Mouse (Mus musculus) hindbrain, embryonic 15.5 days (tissue): ENCODE data around the gene Vmn1r231. TPM values are rescaled to one million over a fixed set of nuclear protein-coding genes. Genes with fewer than 3 reads are reported as not detected.

Experiments
- ATAC-seq: fragments of 200-750 bp; cut with Nextera tagmentation; 2 replicates; pipeline ENCODE4 v1.8.0; 2017; ENCODE audit warnings: low read depth, moderate number of reproducible peaks, moderate TSS enrichment; ENCODE audit not compliant: low FRiP score
- H3K27ac ChIP-seq: fragments of 300-500 bp; sonication (generic); replicated peaks from 2 replicates; pipeline ENCODE4 v1.5.1; 2015; ENCODE audit warnings: mild to moderate bottlenecking, inconsistent platforms
- H3K27me3 ChIP-seq: fragments of 300-500 bp; sonication (generic); 2 replicates; pipeline ENCODE4 v1.6.1; 2015; ENCODE audit warnings: control low read depth, inconsistent platforms
- H3K36me3 ChIP-seq: fragments of 300-500 bp; sonication (generic); 2 replicates; pipeline ENCODE4 v1.6.1; 2015; ENCODE audit warnings: control low read depth, inconsistent platforms
- H3K4me1 ChIP-seq: fragments of 300-500 bp; sonication (generic); replicated peaks from 2 replicates; pipeline ENCODE4 v1.6.1; 2015; ENCODE audit warnings: control low read depth, inconsistent platforms
- H3K4me2 ChIP-seq: fragments of 300-500 bp; sonication (generic); 2 replicates; pipeline ENCODE4 v1.6.1; 2015; ENCODE audit warnings: moderate library complexity, mild to moderate bottlenecking, inconsistent platforms
- H3K4me3 ChIP-seq: fragments of 300-500 bp; sonication (generic); 2 replicates; pipeline ENCODE4 v1.5.1; 2015; ENCODE audit warnings: mild to moderate bottlenecking, inconsistent platforms
- H3K9ac ChIP-seq: fragments of 300-500 bp; sonication (generic); 2 replicates; pipeline ENCODE4 v1.6.1; 2015; ENCODE audit warnings: inconsistent platforms
- H3K9me3 ChIP-seq: fragments of 300-500 bp; sonication (generic); 2 replicates; pipeline ENCODE4 v1.6.1; 2016; ENCODE audit warnings: control low read depth, inconsistent platforms
- WGBS: fragments of 180-500 bp; shearing (Covaris S2); methylation state at CpG from one replicate; pipeline ENCODE4 v1.1.7; 2015; 5-methylcytosine and 5-hydroxymethylcytosine counted together
- polyA plus RNA-seq: library from polyadenylated mRNA; unstranded; fragments of >200 nt; fragmentation: Nextera tagmentation; extraction: Ambion mirVana; gene quantifications from 2 replicates; pipeline ENCODE4 v1.2.1, GENCODE M21; 2015

The Vmn1r231 gene
- not detected in 2 replicates for polyA plus RNA-seq

- no peaks in the 10 kb centered on the region for H3K4me1 ChIP-seq
- no peaks in the 10 kb centered on the region for H3K9me3 ChIP-seq
- H3K27ac ChIP-seq = no peak within 1 kb of the TSS
- H3K27me3 ChIP-seq = no peaks in the 10 kb centered on the region
- no peak within 1 kb of the TSS for H3K4me2 ChIP-seq
- no peaks in the 10 kb centered on the region for H3K36me3 ChIP-seq
- no peak within 1 kb of the TSS for H3K4me3 ChIP-seq
- no peak within 1 kb of the TSS for H3K9ac ChIP-seq
- ATAC-seq = no peak
- 65% methylated on average over 2 of the region's 2 CpGs for WGBS
Measured at GRCm38 (mm10) chr17:20904991-20905390, at the start of gene Vmn1r231. TSS of gene Vmn1r231 (minus strand) at chr17:20905091.

- Histone ChIP-seq H3K9me3 (no peaks in the 10 kb centered on the region), H3K36me3 (0 out of 2 replicates have a peak, but pooled peaks cover under 1% of the 10 kb centered on the region), H3K27ac (peak overlapping the region; percentile 97; the same call in 1 of the 2 replicates), H3K4me2 (peak overlapping the region; percentile 84), H3K27me3 (no peaks in the 10 kb centered on the region), H3K4me1 (peaks cover 46% of the 10 kb centered on the region), H3K4me3 (peak overlapping the region; percentile 82), H3K9ac (peak overlapping the region; percentile 92)
- no peak for ATAC-seq
Measured at GRCm38 (mm10) chr17:20946636-20947035, 41.7 kb upstream of the Vmn1r231 start.

- WGBS = 1% methylated on average over 13 of the region's 13 CpGs
- H3K4me1 ChIP-seq = peaks cover 46% of the 10 kb centered on the region
- ATAC-seq = no peak
Measured at GRCm38 (mm10) chr17:20946026-20946565, 41.2 kb upstream of the Vmn1r231 start.

DNA sequence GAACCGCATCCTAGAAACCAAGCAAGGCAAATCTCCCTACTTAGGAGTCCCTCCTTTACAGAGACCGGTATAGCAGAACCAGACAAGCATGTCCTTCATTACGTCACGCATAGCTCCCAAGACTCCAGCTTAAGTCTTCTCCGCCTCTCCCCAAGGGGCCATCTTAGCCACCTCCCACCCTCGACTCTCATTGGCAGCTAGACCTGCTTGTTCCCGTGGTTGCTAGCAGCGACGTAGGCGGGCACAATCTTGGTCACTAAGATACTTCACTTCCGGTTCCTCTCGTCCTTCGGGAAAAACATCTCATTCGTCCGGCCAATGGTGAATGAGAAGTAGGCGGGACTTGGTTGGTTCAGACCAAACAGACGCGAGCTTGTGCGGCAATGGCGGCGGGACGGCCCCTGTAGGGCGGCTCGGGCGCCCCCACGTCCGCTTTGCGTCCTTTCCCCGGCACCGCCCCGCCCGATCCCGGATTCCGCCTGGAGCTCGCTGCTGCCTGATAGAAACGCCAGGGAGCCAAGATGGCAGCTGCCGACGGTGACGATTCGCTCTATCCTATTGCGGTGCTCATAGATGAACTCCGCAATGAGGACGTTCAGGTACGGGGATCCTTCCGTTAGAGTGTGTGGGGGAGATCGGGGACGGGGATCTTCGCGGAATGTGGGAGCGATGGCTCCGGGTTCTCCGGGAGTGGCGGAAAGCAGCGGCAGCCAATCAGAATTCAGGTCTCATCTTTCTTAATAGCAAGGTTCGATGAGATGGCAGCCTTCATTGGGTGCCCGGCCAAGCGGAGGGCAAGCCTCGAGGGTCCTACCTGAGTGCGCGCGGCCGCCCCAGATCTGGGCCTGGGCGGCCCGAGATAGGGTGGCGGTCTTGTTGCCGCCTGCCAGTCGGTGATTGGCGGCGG lies 40.3 kb upstream of the Vmn1r231 start, which contains the start of gene Ppp2r1a:
Gene Ppp2r1a, plus strand, starts transcription at position 327 of the 907 bp plus-strand sequence.
- WGBS = under 1% methylated on average over 69 of the region's 69 CpGs
- peak; percentile 99 for ATAC-seq
- H3K4me3 ChIP-seq = peak within 1 kb of the TSS; percentile 82
- no peaks in the 10 kb centered on the region for H3K9me3 ChIP-seq
- no peaks in the 10 kb centered on the region for H3K36me3 ChIP-seq
- H3K4me2 ChIP-seq = peak within 1 kb of the TSS; percentile 84
- peaks cover 46% of the 10 kb centered on the region for H3K4me1 ChIP-seq
- no peaks in the 10 kb centered on the region for H3K27me3 ChIP-seq
- H3K9ac ChIP-seq = peak within 1 kb of the TSS; percentile 92
- peak within 1 kb of the TSS; percentile 97 for H3K27ac ChIP-seq

More at GRCm38 (mm10) chr17:20946026-20946565, 41.2 kb upstream of the Vmn1r231 start:
- Histone ChIP-seq H3K36me3 (no peaks in the 10 kb centered on the region), H3K9me3 (no peaks in the 10 kb centered on the region), H3K27me3 (no peaks in the 10 kb centered on the region), H3K4me3 (peak overlapping the region; percentile 82), H3K4me2 (peak overlapping the region; percentile 84), H3K27ac (peak overlapping the region; percentile 97), H3K9ac (peak overlapping the region; percentile 92)

GRCm38 (mm10) chr17:20944226-20944625 lies 39.3 kb upstream of the Vmn1r231 start:
- WGBS = 43% methylated on average over 3 of the region's 3 CpGs
- Histone ChIP-seq H3K9me3 (no peaks in the 10 kb centered on the region), H3K27me3 (no peaks in the 10 kb centered on the region), H3K4me3 (peak overlapping the region; percentile 82), H3K4me1 (peaks cover 36% of the 10 kb centered on the region), H3K27ac (peak overlapping the region; percentile 90), H3K36me3 (no peaks in the 10 kb centered on the region), H3K4me2 (peak overlapping the region; percentile 69), H3K9ac (peak overlapping the region; percentile 61)
- peak; percentile 1; the same call in 1 of the 2 replicates for ATAC-seq

DNA sequence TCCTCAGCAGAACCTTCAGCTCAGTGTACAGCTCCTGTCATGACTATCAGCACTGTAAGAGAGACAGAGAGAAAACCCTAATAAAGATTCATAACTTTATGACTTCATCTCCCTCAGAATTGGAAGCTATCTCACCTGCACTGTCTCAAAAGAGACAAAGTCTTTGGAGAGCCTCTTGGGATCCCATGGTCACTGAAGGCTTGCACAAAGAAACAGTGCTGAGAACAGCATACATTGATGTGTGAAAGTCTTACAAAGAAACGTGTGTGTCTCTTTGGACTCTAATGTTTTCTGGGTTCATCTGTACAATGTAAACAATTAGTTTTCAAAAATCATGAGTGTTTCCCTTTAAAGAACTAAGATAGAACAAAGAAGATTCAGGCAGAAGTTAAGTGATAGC lies 14.7 kb upstream of the Vmn1r231 start, which contains the start of gene Vmn1r232:
Gene Vmn1r232, minus strand, starts transcription at position 101 of the 400 bp plus-strand sequence.
- WGBS = 65% methylated on average over 1 of the region's 1 CpGs
- ATAC-seq = no peak

DNA sequence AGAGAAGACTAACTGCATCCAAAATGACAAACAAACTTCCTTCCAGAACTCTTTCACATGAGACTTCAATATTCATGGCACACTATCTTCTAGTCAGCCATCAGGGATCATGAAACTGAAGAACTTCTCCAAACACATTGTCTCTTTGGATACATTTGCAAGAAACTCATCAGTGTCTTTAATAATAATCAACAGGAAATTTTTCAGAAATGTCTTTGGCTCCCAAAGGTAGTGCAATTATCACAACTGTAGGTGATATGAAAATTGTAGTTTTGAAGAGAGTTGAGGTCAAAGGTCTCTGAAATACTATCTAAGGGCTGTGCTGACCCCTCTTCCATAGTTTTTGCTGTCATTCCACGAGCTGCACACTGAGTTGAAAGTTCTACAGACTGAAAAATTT lies 64.7 kb downstream of the Vmn1r231 start, which contains the start of gene Vmn1r230:
Gene Vmn1r230, plus strand, starts transcription at position 301 of the 400 bp plus-strand sequence.
- no peak within 1 kb of the TSS for H3K27ac ChIP-seq
- no peak for ATAC-seq
- H3K4me3 ChIP-seq = no peak within 1 kb of the TSS
- H3K36me3 ChIP-seq = no peaks in the 10 kb centered on the region
- 27% methylated on average over 1 of the region's 1 CpGs for WGBS
- no peak within 1 kb of the TSS for H3K4me2 ChIP-seq
- no peaks in the 10 kb centered on the region for H3K27me3 ChIP-seq
- no peaks in the 10 kb centered on the region for H3K4me1 ChIP-seq
- no peaks in the 10 kb centered on the region for H3K9me3 ChIP-seq
- no peak within 1 kb of the TSS for H3K9ac ChIP-seq

More for the DNA sequence above, 14.7 kb upstream of the Vmn1r231 start, which contains the start of gene Vmn1r232:
- Histone ChIP-seq H3K4me2 (no peak within 1 kb of the TSS), H3K27ac (no peak within 1 kb of the TSS), H3K36me3 (no peaks in the 10 kb centered on the region), H3K27me3 (no peaks in the 10 kb centered on the region), H3K9ac (no peak within 1 kb of the TSS), H3K4me1 (no peaks in the 10 kb centered on the region), H3K4me3 (no peak within 1 kb of the TSS), H3K9me3 (no peaks in the 10 kb centered on the region)

Other genes starting within 250 kb of the Vmn1r231 start
- not detected in 2 replicates for gene Vmn1r226, start 222.2 kb downstream of the Vmn1r231 start, polyA plus RNA-seq
- not detected in 2 replicates for gene Vmn1r227, start 175.2 kb downstream of the Vmn1r231 start, polyA plus RNA-seq
- gene Vmn1r228, start 118.9 kb downstream of the Vmn1r231 start, polyA plus RNA-seq = 0.04 TPM in 1 of 2 replicates, not detected in the other
- not detected in 2 replicates for gene Vmn1r229, start 93.5 kb downstream of the Vmn1r231 start, polyA plus RNA-seq
- gene Vmn1r230, start 64.6 kb downstream of the Vmn1r231 start, polyA plus RNA-seq = not detected in 2 replicates
- gene Vmn1r232, start 14.6 kb upstream of the Vmn1r231 start, polyA plus RNA-seq = not detected in 2 replicates
- 750 and 832 TPM in 2 replicates for gene Ppp2r1a, start 40.2 kb upstream of the Vmn1r231 start, polyA plus RNA-seq
- not detected in 2 replicates for gene Vmn1r233, start 91.4 kb upstream of the Vmn1r231 start, polyA plus RNA-seq
- 14.3 and 17.0 TPM in 2 replicates for gene Zfp160, start 103.8 kb upstream of the Vmn1r231 start, polyA plus RNA-seq